Mouse (Mus musculus) heart, postnatal 36 days (tissue): Measurements from ENCODE around the gene Psmb4. TPM values are rescaled to one million over a fixed set of nuclear protein-coding genes. Genes with fewer than 3 reads are reported as not detected.
"Not testable (repeated sequence)": the region's sequence is repeated elsewhere in the genome, so short reads cannot be mapped to it uniquely, and the experiment has no call there.

Experiments used
- DNase-seq, 2 experiments: peaks; one replicate each; pipeline ENCODE4 v3.0.0; 2021 to 2022
- intact Hi-C: fragments of 180-260 bp; cut with DNase I; formaldehyde crosslinking; loops from one replicate; pipeline ENCODE4 v1.15.1; 2025
- total RNA-seq, 2 experiments: library from RNA; stranded (reverse); gene quantifications; 2 replicates each; pipeline ENCODE4 v1.2.3; 2021

Psmb4 gene
- 100 to 1,000 TPM; 231 to 243 TPM for total RNA-seq

GRCm38 (mm10) chr3:94886316-94887224 lies at the start of gene Psmb4:
Psmb4 (minus strand) TSS chr3:94886961.
- intact Hi-C loops = loop anchor here (2.0 to 5.0 kb wide), 2 partner anchors 50 to 111 kb away; partner anchors contain the start of gene Pogz
- peak; percentile 85 to 86 for DNase-seq

GRCm38 (mm10) chr3:94936147-94936546 lies 49.4 kb upstream of the Psmb4 start:
- intact Hi-C loops, DNase-seq: not testable (repeated sequence)

GRCm38 (mm10) chr3:94935332-94935731 lies 48.6 kb upstream of the Psmb4 start:
- intact Hi-C loops = not testable (repeated sequence)
- DNase-seq = peak; percentile 75 to 79

GRCm38 (mm10) chr3:94934564-94934963 lies 47.8 kb upstream of the Psmb4 start:
- DNase-seq = not testable (repeated sequence)
- intact Hi-C loops = loop anchor here (5.0 kb wide), 1 partner anchor 242 kb away; the partner anchor contains the start of gene Selenbp2

- DNase-seq = not testable (repeated sequence)
- intact Hi-C loops = loop anchor here (5.0 kb wide), 1 partner anchor 241 kb away; the partner anchor contains the start of gene Selenbp2
Measured at GRCm38 (mm10) chr3:94933604-94934003, 46.8 kb upstream of the Psmb4 start.

GRCm38 (mm10) chr3:94932809-94933564 lies 46.2 kb upstream of the Psmb4 start, which contains the start of gene Selenbp1:
Selenbp1 (plus strand) TSS chr3:94933056.
- peak; percentile 89 to 95 for DNase-seq
- intact Hi-C loops = loop anchor here (5.0 kb wide), 1 partner anchor 241 kb away; the partner anchor contains the start of gene Selenbp2

- intact Hi-C loops = loop anchor here (5.0 kb wide), 1 partner anchor 240 kb away; the partner anchor contains the start of gene Selenbp2
- not testable (repeated sequence) for DNase-seq
Measured at GRCm38 (mm10) chr3:94932279-94932678, 45.5 kb upstream of the Psmb4 start.

GRCm38 (mm10) chr3:94931427-94932082 lies 44.8 kb upstream of the Psmb4 start:
- not testable (repeated sequence) for DNase-seq
- intact Hi-C loops = loop anchor here (5.0 kb wide), 1 partner anchor 239 kb away; the partner anchor contains the start of gene Selenbp2

- peak; percentile 22 to 52 for DNase-seq
Measured at GRCm38 (mm10) chr3:94930386-94931266, 43.9 kb upstream of the Psmb4 start.

GRCm38 (mm10) chr3:94928979-94929378 lies 42.2 kb upstream of the Psmb4 start:
- DNase-seq, intact Hi-C loops: not testable (repeated sequence)

More at GRCm38 (mm10) chr3:94930386-94931266, 43.9 kb upstream of the Psmb4 start:
- intact Hi-C loops = loop anchor here (5.0 kb wide), 1 partner anchor 238 kb away; the partner anchor contains the start of gene Selenbp2

GRCm38 (mm10) chr3:94926301-94926736 lies 39.6 kb upstream of the Psmb4 start:
- intact Hi-C loops, DNase-seq: not testable (repeated sequence)

GRCm38 (mm10) chr3:94924688-94925087 lies 37.9 kb upstream of the Psmb4 start:
- intact Hi-C loops = no loop called here
- DNase-seq = no peak

- DNase-seq = no peak
- intact Hi-C loops = no loop called here
Measured at GRCm38 (mm10) chr3:94922333-94922732, 35.6 kb upstream of the Psmb4 start.

GRCm38 (mm10) chr3:94921104-94921503 lies 34.3 kb upstream of the Psmb4 start:
- intact Hi-C loops = no loop called here
- no peak for DNase-seq

- no peak for DNase-seq
- intact Hi-C loops = no loop called here
Measured at GRCm38 (mm10) chr3:94918845-94919244, 32.1 kb upstream of the Psmb4 start.

- intact Hi-C loops = no loop called here
- DNase-seq = no peak
Measured at GRCm38 (mm10) chr3:94917816-94918361, 31.1 kb upstream of the Psmb4 start.

- intact Hi-C loops = no loop called here
- DNase-seq = no peak
Measured at GRCm38 (mm10) chr3:94915903-94916741, 29.4 kb upstream of the Psmb4 start.

- DNase-seq = no peak
- intact Hi-C loops = no loop called here
Measured at GRCm38 (mm10) chr3:94913801-94914200, 27.0 kb upstream of the Psmb4 start.
